Mouse (Mus musculus): ENCODE results near the gene Tcp11. TPM values are rescaled to one million over a fixed set of nuclear protein-coding genes. Genes with fewer than 3 reads are reported as not detected.

Tcp11 gene
- polyA plus RNA-seq, 1 experiment, result 0.43 TPM

GRCm38 (mm10) chr17:28029308-28029707 lies 51.1 kb downstream of the Tcp11 start:
- Histone ChIP-seq H3K27ac (ENCODE audit: insufficient read depth, low read length) (no peak overlapping the region), H3K27me3 (ENCODE audit: control insufficient read depth, insufficient read depth, low read length) (no peaks in the 10 kb centered on the region), H3K4me3 (replicated peaks; ENCODE audit: insufficient read depth, low read depth, low read length) (no peak overlapping the region), H3K4me1 (ENCODE audit: control insufficient read depth, insufficient read depth, low read length) (peaks cover 22% of the 10 kb centered on the region)
- DNase-seq, result no peak
- no peak for TF ChIP-seq CTCF (IDR thresholded peaks at IDR 0.05; ENCODE audit: borderline replicate concordance, insufficient read depth, low read depth, low read length)
- TF ChIP-seq POLR2A (IDR thresholded peaks at IDR 0.05; ENCODE audit: borderline replicate concordance, insufficient read depth, low read length), result no peak
- 87% methylated on average over 2 of the region's 2 CpGs for WGBS

DNA sequence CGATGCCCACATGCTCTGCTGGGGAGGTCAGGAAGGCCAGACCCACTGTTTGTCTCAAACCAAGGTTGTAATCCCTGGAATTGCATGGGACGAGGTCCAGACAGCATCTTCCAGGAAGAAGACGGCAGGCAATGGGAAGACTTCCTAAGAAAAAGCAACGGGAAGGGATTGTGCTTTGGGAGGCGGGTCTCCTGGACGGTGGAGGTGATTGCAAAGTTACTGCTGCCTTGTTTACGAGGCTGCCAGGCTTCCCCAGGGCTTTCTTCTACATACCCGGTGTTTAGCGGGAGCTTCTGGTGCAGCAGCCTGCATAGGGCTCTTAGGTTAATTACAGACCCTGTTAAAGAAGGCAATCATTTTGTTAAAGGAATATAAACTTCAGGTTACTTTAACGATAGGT lies 52.2 kb downstream of the Tcp11 start:
- Histone ChIP-seq H3K4me3 (replicated peaks; ENCODE audit: insufficient read depth, low read depth, low read length) (no peak overlapping the region), H3K4me1 (ENCODE audit: control insufficient read depth, insufficient read depth, low read length) (peaks cover 29% of the 10 kb centered on the region), H3K27ac (ENCODE audit: insufficient read depth, low read length) (no peak overlapping the region), H3K27me3 (ENCODE audit: control insufficient read depth, insufficient read depth, low read length) (no peaks in the 10 kb centered on the region)
- TF ChIP-seq POLR2A (IDR thresholded peaks at IDR 0.05; ENCODE audit: borderline replicate concordance, insufficient read depth, low read length) (no peak), CTCF (IDR thresholded peaks at IDR 0.05; ENCODE audit: borderline replicate concordance, insufficient read depth, low read depth, low read length) (no peak)
- 89% methylated on average over 10 of the region's 10 CpGs for WGBS
- DNase-seq, result no peak

DNA sequence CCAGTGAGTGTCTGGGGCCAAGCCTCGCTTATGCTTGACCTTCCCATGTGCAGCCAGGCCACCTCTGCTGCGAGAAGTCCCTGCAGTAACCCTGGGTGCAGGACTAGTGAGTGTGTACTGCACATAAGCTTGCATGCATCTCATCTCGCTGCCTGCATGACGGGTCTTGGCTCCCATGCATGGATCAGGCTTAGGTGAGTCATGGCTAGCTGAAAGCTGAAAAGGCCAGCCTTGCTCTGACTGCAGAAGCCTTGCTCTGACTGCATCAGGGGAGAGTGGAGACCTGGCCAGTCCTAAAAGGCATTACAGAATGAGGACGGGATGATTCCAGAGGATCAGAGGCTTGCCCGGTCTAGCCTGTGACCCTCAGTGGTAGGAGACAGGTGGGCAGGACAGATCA lies 53.2 kb downstream of the Tcp11 start:
- Histone ChIP-seq H3K4me1 (ENCODE audit: control insufficient read depth, insufficient read depth, low read length) (peaks cover 34% of the 10 kb centered on the region), H3K27me3 (ENCODE audit: control insufficient read depth, insufficient read depth, low read length) (no peaks in the 10 kb centered on the region), H3K27ac (ENCODE audit: insufficient read depth, low read length) (no peak overlapping the region)

DNA sequence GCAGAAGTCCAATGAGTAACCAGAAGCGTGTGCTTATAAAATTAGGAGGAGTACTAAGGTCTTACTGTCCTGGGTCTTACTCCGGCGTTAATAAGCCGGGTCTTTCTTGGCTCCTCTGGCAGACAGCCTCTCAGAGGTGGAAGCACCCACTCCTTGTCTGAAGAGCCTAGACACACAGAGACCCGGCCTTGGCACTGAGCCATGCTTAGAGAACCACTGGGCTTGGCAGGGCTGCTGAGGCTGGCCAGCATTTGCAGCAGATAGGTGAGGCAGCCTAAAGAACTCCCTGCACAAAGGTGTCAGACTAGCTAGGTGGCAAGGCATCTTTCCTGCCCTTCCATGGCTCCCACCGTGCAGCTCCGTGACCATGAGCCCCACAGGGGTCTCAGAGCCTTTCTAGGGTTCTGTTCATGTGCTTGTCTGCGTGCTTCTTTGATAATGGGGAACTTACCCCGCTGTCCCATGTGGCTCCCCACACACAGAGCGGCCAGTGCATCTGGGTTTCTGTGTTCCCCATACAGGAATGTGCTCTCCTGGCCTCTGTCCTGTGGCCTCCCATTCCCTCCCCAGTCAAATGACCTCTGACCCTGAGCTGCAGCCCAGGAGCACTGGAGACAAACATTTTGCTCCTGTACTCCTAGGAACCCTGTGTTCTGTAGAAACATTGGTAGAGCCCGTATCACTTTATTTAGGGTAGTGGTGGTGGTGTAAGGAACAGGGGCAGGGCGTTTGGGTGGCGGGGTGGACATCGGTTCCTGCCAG lies 54.1 kb downstream of the Tcp11 start:
- TF ChIP-seq POLR2A (IDR thresholded peaks at IDR 0.05; ENCODE audit: borderline replicate concordance, insufficient read depth, low read length) (no peak), CTCF (IDR thresholded peaks at IDR 0.05; ENCODE audit: borderline replicate concordance, insufficient read depth, low read depth, low read length) (no peak)
- Histone ChIP-seq H3K4me1 (ENCODE audit: control insufficient read depth, insufficient read depth, low read length) (peaks cover 38% of the 10 kb centered on the region), H3K27me3 (ENCODE audit: control insufficient read depth, insufficient read depth, low read length) (no peaks in the 10 kb centered on the region), H3K27ac (ENCODE audit: insufficient read depth, low read length) (no peak overlapping the region), H3K4me3 (replicated peaks; ENCODE audit: insufficient read depth, low read depth, low read length) (no peak overlapping the region)
- no peak for DNase-seq
- WGBS, result 69% methylated on average over 14 of the region's 14 CpGs

More for the DNA sequence above, 53.2 kb downstream of the Tcp11 start:
- H3K4me3 ChIP-seq (replicated peaks; ENCODE audit: insufficient read depth, low read depth, low read length), result no peak overlapping the region
- TF ChIP-seq POLR2A (IDR thresholded peaks at IDR 0.05; ENCODE audit: borderline replicate concordance, insufficient read depth, low read length) (no peak), CTCF (IDR thresholded peaks at IDR 0.05; ENCODE audit: borderline replicate concordance, insufficient read depth, low read depth, low read length) (no peak)
- WGBS, result 91% methylated on average over 6 of the region's 6 CpGs
- no peak for DNase-seq

DNA sequence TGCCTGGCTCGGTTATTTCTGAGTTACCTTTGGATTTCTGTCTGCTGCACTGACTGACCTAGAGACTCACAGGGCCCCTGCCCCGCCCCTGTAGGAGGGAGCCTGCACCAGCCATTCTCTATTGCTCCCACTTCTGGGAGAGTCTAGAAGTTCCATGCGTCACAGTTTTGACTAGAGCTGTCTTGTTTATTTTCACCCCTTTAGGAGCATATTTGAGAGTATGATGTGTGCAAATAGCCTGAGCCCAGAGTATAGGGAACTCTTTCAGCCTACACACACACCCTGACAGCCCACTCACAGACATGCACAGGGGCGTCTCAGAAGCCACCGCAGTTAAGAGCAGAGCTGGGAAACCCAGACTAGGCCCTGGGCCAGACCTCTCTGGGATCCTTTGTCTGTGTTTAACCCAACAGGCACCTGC lies 54.9 kb downstream of the Tcp11 start:
- WGBS, result 66% methylated on average over 5 of the region's 5 CpGs
- DNase-seq, result no peak

GRCm38 (mm10) chr17:28022854-28023655 lies 57.4 kb downstream of the Tcp11 start:
- TF ChIP-seq POLR2A (IDR thresholded peaks at IDR 0.05; ENCODE audit: borderline replicate concordance, insufficient read depth, low read length), result no peak
- TF ChIP-seq CTCF (IDR thresholded peaks at IDR 0.05; ENCODE audit: borderline replicate concordance, insufficient read depth, low read depth, low read length), result no peak
- H3K27me3 ChIP-seq (ENCODE audit: control insufficient read depth, insufficient read depth, low read length), result no peaks in the 10 kb centered on the region
- WGBS, result 38% methylated on average over 22 of the region's 22 CpGs
- no peak overlapping the region for H3K4me3 ChIP-seq (replicated peaks; ENCODE audit: insufficient read depth, low read depth, low read length)
- peaks cover 54% of the 10 kb centered on the region for H3K4me1 ChIP-seq (ENCODE audit: control insufficient read depth, insufficient read depth, low read length)
- peak; percentile 72 to 87 for DNase-seq
- H3K27ac ChIP-seq (ENCODE audit: insufficient read depth, low read length), result no peak overlapping the region

More for the DNA sequence above, 54.9 kb downstream of the Tcp11 start:
- TF ChIP-seq POLR2A (IDR thresholded peaks at IDR 0.05; ENCODE audit: borderline replicate concordance, insufficient read depth, low read length), result no peak
- TF ChIP-seq CTCF (IDR thresholded peaks at IDR 0.05; ENCODE audit: borderline replicate concordance, insufficient read depth, low read depth, low read length), result no peak
- H3K27ac ChIP-seq (ENCODE audit: insufficient read depth, low read length), result no peak overlapping the region
- H3K27me3 ChIP-seq (ENCODE audit: control insufficient read depth, insufficient read depth, low read length), result no peaks in the 10 kb centered on the region
- H3K4me3 ChIP-seq (replicated peaks; ENCODE audit: insufficient read depth, low read depth, low read length), result no peak overlapping the region
- H3K4me1 ChIP-seq (ENCODE audit: control insufficient read depth, insufficient read depth, low read length), result peaks cover 36% of the 10 kb centered on the region

DNA sequence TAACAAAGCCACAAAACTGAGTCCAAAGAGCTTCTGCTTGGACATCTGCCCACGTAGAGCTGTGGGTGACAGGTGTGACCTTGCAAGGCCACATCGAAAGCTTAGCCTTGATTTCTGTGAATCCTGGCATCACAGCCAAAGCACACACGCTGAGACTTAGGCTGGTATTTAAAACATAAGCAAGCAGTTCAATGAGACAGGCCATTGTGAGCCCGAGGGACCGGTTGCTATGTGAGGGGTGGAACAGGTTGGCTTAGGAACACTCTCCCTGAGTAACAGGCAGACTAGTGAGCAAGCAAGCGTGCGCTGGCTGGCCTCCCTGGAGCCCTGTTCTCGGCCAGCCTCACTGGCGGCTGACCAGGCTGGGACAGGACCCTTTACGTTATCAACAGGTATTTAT lies 58.5 kb downstream of the Tcp11 start:
- Histone ChIP-seq H3K27ac (ENCODE audit: insufficient read depth, low read length) (no peak overlapping the region), H3K4me1 (ENCODE audit: control insufficient read depth, insufficient read depth, low read length) (peaks cover 64% of the 10 kb centered on the region), H3K4me3 (replicated peaks; ENCODE audit: insufficient read depth, low read depth, low read length) (no peak overlapping the region), H3K27me3 (ENCODE audit: control insufficient read depth, insufficient read depth, low read length) (no peaks in the 10 kb centered on the region)
- WGBS, result 36% methylated on average over 10 of the region's 10 CpGs
- TF ChIP-seq CTCF (IDR thresholded peaks at IDR 0.05; ENCODE audit: borderline replicate concordance, insufficient read depth, low read depth, low read length), result no peak
- TF ChIP-seq POLR2A (IDR thresholded peaks at IDR 0.05; ENCODE audit: borderline replicate concordance, insufficient read depth, low read length), result no peak
- DNase-seq, result no peak

Data from cerebellum, adult 2 months (tissue).